Mouse (Mus musculus): ENCODE measurements around the gene Ccl1. TPM values are rescaled to one million over a fixed set of nuclear protein-coding genes. Genes with fewer than 3 reads are reported as not detected.

Gene Ccl1
- polyA plus RNA-seq, 1 experiment from 2014 or later = 0.71 TPM

DNA sequence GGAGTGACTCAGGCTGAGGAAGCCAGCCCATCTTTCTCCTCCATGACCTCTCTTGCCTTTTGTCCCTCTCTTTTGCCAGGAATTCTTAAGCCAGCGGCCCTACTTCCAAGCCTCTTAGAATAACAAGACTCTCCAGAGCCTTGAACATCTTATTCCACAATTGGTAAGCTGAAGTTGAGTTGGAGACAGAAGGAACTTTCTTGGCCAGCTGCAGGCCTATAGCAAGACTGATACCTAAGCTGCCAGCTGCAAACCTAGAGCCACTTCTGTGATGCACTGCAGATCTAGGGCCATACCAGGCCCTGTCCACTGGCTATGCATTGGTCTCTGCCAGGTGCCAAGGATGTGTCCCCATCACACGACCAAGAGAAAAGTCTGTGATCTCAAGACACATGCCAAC lies 132.0 kb downstream of the Ccl1 start:
- no peak overlapping the region for H3K27ac ChIP-seq (replicated peaks)
- WGBS = 87% methylated on average over 2 of the region's 2 CpGs
- H3K27me3 ChIP-seq = 0 out of 2 replicates have a peak, but pooled peaks cover 2% of the 10 kb centered on the region
- H3K4me1 ChIP-seq (replicated peaks) = no peaks in the 10 kb centered on the region; the same call in 1 of the 2 replicates
- H3K9ac ChIP-seq = no peak overlapping the region
- no peak for ATAC-seq (ENCODE audit: low read depth)
- no peak overlapping the region for H3K4me2 ChIP-seq
- no peaks in the 10 kb centered on the region for H3K9me3 ChIP-seq
- no peaks in the 10 kb centered on the region for H3K36me3 ChIP-seq
- H3K4me3 ChIP-seq = no peak overlapping the region

DNA sequence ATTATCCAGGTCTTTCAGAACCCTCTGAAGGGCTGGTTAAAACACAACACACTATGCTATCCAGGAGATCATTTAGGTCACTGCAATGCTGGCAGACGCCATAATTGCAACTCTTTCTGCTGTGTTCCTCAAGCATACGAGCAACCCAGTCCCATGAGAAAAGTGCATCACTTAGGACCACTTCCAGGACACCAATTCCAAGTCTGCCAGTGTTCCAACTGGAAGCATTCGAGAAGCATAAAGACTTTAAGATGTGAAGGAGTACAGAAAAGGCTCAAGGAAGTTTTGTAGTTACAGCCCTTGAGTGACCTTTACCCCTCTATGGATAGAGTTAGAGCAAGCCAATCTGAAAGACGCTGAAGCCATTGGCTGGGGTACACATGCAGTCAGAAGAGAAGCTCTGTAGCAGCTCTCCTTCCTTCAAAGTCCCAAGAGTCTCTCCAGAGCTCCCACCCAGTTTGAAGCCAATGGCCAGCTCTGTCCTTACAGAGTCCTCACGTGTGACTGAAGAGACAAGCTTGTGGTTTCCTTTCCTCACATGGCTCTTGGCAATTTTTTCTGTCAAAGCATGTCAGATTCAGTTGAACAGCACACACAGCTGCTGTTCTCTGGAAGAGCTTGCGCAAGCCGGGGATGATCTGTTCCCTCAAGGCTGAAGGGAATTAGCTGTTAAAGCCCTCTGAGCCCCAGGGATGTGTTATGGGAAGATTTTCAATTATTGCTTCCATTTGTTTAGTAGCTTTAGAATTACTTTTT lies 134.0 kb downstream of the Ccl1 start:
- 75% methylated on average over 7 of the region's 7 CpGs for WGBS
- Histone ChIP-seq H3K27ac (replicated peaks) (no peak overlapping the region), H3K4me1 (replicated peaks) (no peaks in the 10 kb centered on the region; the same call in 1 of the 2 replicates), H3K36me3 (no peaks in the 10 kb centered on the region), H3K9ac (no peak overlapping the region), H3K4me2 (no peak overlapping the region), H3K27me3 (no peaks in the 10 kb centered on the region), H3K4me3 (no peak overlapping the region), H3K9me3 (no peaks in the 10 kb centered on the region)
- no peak for ATAC-seq (ENCODE audit: low read depth)

DNA sequence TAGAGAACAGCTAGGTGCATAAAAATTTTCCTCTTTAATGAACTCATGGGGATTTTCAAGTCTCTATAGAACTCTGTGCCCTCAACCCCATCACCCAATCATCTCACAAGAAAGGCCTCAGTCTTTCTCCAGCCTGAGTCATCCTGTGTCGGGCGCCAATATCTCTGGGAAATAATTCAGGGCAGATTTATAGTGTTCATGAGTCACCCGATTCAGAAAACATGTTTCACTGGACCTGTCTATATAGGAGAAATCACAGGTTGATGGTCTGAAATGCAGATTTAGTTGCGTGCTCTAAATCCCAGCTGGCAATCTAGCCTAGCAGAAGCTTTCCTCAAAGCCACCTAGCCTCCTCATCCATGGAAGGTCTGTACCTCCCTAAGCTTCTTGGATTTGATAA lies 136.0 kb downstream of the Ccl1 start:
- no peaks in the 10 kb centered on the region for H3K36me3 ChIP-seq
- ATAC-seq (ENCODE audit: low read depth) = no peak
- WGBS = 96% methylated on average over 4 of the region's 4 CpGs

DNA sequence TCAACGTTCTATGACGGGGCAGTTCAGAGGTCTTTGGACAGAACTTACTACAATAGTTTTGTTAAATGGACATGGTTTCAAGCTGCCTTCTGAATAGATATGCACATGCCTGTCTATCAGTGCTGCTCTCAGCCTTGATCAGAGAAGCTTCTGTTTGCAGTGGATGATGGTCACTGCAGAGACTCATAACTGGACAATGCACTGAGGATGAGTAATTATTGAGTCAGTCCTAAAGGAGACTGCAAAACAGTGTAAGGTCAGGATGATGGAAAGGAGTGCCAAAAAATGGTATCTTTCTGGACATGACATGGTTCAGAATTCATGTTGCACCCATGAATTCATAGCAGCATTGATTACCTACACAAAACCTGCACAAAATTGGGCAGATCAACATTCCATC lies 137.2 kb downstream of the Ccl1 start:
- WGBS = 97% methylated on average over 2 of the region's 2 CpGs
- no peaks in the 10 kb centered on the region for H3K27me3 ChIP-seq
- no peak for ATAC-seq (ENCODE audit: low read depth)
- no peak overlapping the region for H3K27ac ChIP-seq (replicated peaks)
- H3K36me3 ChIP-seq = no peaks in the 10 kb centered on the region
- no peak overlapping the region for H3K4me2 ChIP-seq
- no peaks in the 10 kb centered on the region; the same call in 1 of the 2 replicates for H3K4me1 ChIP-seq (replicated peaks)
- H3K9ac ChIP-seq = no peak overlapping the region
- no peaks in the 10 kb centered on the region for H3K9me3 ChIP-seq
- no peak overlapping the region for H3K4me3 ChIP-seq

More for the DNA sequence above, 136.0 kb downstream of the Ccl1 start:
- no peak overlapping the region for H3K4me3 ChIP-seq
- H3K4me2 ChIP-seq = no peak overlapping the region
- H3K9me3 ChIP-seq = no peaks in the 10 kb centered on the region
- H3K9ac ChIP-seq = no peak overlapping the region
- H3K27ac ChIP-seq (replicated peaks) = no peak overlapping the region
- no peaks in the 10 kb centered on the region; the same call in 1 of the 2 replicates for H3K4me1 ChIP-seq (replicated peaks)
- no peaks in the 10 kb centered on the region for H3K27me3 ChIP-seq

DNA sequence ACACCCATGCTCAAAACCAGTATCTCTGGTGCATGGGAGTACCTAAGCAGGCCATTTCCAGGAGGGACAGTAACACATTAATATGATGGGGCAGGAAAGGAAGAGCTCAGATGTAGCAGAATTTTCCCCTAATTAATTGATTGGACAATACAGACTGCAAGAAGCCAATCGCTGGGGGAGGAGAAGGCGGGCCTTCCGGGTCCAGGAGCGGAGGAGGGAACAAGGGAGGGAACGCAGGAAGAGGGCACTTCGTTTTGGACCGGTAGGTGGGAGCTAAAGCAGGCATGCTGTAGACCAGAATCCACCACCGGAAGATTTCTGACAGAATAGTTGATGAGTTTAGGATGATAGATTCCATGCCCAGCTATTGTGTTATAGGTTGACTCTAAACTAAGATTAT lies 142.2 kb downstream of the Ccl1 start:
- Histone ChIP-seq H3K27ac (replicated peaks) (no peak overlapping the region), H3K4me1 (replicated peaks) (no peaks in the 10 kb centered on the region), H3K9ac (no peak overlapping the region), H3K36me3 (no peaks in the 10 kb centered on the region), H3K27me3 (no peaks in the 10 kb centered on the region), H3K9me3 (no peaks in the 10 kb centered on the region), H3K4me3 (no peak overlapping the region), H3K4me2 (no peak overlapping the region)
- no peak for ATAC-seq (ENCODE audit: low read depth)
- 74% methylated on average over 8 of the region's 8 CpGs for WGBS

DNA sequence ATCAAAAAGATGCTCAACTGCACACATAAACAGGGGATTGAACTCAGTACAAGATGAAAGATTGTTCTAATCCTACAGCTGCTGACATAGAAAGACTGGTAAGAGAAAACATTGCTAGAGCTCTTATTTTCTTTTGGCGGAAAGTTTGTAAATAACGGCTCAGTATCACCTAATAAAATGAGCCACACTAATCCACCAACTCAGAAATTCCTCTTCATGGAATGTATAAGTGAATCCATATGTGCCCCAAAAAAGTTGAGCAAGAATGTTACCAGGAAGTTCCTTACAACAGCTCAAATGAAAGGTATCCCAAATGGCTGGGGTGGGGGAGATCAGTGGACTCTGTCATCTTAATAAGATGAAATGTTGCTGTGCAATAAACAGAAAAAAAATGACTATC lies 146.4 kb downstream of the Ccl1 start:
- H3K36me3 ChIP-seq = no peaks in the 10 kb centered on the region
- no peaks in the 10 kb centered on the region for H3K27me3 ChIP-seq
- no peak overlapping the region for H3K4me2 ChIP-seq
- no peak overlapping the region for H3K4me3 ChIP-seq
- H3K27ac ChIP-seq (replicated peaks) = no peak overlapping the region
- no peaks in the 10 kb centered on the region for H3K4me1 ChIP-seq (replicated peaks)
- H3K9me3 ChIP-seq = no peaks in the 10 kb centered on the region
- H3K9ac ChIP-seq = no peak overlapping the region
- ATAC-seq (ENCODE audit: low read depth) = no peak
- WGBS = 94% methylated on average over 2 of the region's 2 CpGs

DNA sequence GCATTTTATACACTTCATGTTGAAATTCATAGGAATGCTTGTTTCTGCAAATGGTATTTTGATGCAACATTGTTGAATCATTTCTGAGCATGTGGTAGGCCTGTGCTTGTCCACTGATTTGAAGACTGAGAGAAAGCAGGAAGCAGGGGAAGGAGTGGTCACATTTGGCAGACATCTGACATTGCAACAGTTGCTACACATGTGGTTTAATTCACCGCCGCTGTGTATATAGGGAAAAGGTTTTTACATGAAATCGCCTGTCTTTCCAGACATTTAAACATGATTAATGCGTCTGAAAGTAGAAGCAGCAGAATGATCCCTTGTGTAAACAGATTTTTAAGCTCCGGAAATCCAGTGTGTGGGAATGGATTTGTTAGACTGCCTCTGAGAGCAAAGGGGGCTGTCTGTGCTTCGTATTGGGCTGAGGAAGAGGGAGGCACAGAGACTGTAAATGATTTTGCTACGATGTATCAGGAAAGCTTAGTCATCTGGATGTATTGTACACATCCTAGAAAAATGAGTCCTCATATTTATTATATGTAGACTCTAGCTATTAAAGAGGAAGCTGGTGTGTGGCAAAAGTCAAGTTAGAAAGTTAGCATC lies 165.9 kb downstream of the Ccl1 start:
- Histone ChIP-seq H3K27me3 (no peaks in the 10 kb centered on the region), H3K4me3 (no peak overlapping the region), H3K36me3 (no peaks in the 10 kb centered on the region), H3K9me3 (no peaks in the 10 kb centered on the region), H3K27ac (replicated peaks) (0 out of 2 replicates have a peak overlapping the region, but pooled peaks have one; percentile 46), H3K4me1 (replicated peaks) (peaks cover 10% of the 10 kb centered on the region), H3K9ac (no peak overlapping the region), H3K4me2 (no peak overlapping the region)
- 58% methylated on average over 7 of the region's 7 CpGs for WGBS
- ATAC-seq (ENCODE audit: low read depth) = no peak

DNA sequence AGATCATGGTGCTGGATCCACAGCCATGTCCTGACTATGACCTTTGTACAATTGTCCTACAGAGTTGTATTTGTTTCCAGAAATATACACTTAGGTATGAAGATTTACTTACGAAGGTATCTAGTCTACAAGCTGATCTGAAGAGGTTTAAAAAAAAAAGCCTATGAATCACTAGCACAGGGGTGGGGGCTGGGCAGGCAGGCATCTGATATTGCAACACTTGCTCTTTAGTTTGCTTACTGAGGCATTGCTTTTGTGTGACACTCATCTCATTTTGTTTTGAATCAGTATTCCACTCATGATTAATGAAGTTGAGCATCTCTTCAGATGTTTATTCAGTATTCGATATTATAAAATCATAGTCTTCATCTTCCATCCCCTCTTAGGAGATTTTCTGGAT lies 169.3 kb downstream of the Ccl1 start:
- Histone ChIP-seq H3K4me2 (no peak overlapping the region), H3K9me3 (no peaks in the 10 kb centered on the region), H3K9ac (no peak overlapping the region), H3K4me1 (replicated peaks) (peaks cover 10% of the 10 kb centered on the region), H3K27ac (replicated peaks) (no peak overlapping the region), H3K27me3 (no peaks in the 10 kb centered on the region), H3K36me3 (no peaks in the 10 kb centered on the region), H3K4me3 (no peak overlapping the region)
- no peak for ATAC-seq (ENCODE audit: low read depth)
- 88% methylated on average over 2 of the region's 2 CpGs for WGBS

DNA sequence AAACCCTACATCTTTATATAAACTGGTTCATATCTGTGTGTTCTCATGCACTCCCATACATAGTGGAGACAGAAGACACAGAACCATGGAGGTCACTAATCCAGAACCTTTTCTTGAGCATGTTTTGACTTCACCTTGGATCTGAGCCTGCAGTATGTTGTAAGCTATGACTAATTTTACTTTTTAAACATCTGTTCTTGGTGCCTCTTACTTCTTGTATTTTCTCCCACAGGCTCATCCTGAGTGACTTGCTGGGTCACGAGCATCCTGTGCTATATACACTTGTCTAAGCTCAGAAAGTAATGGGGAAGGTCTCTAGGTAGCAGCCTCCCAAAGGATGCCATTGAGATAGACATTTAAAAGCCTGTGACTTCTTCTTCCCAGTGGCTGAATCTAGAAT lies 172.5 kb downstream of the Ccl1 start:
- Histone ChIP-seq H3K9ac (no peak overlapping the region), H3K4me2 (no peak overlapping the region), H3K4me1 (replicated peaks) (no peaks in the 10 kb centered on the region), H3K4me3 (no peak overlapping the region), H3K9me3 (no peaks in the 10 kb centered on the region), H3K27ac (replicated peaks) (no peak overlapping the region), H3K27me3 (no peaks in the 10 kb centered on the region), H3K36me3 (no peaks in the 10 kb centered on the region)
- WGBS = 86% methylated on average over 1 of the region's 1 CpGs
- ATAC-seq (ENCODE audit: low read depth) = no peak

Other genes with a start within 250 kb of the Ccl1 start
- 1.1 and 1.4 TPM in 2 replicates for gene Ccl11, start 247.9 kb downstream of the Ccl1 start, polyA plus RNA-seq (2015; fragmentation: Nextera tagmentation; extraction: Ambion mirVana)
- gene Ccl12, start 203.8 kb downstream of the Ccl1 start, polyA plus RNA-seq (2015; fragmentation: Nextera tagmentation; extraction: Ambion mirVana) = 1.3 and 3.6 TPM in 2 replicates
- gene Ccl8, start 190.5 kb downstream of the Ccl1 start, polyA plus RNA-seq (2015; fragmentation: Nextera tagmentation; extraction: Ambion mirVana) = not detected in 2 replicates
- 4.5 and 5.1 TPM in 2 replicates for gene Tmem132e, start 83.2 kb upstream of the Ccl1 start, polyA plus RNA-seq (2015; fragmentation: Nextera tagmentation; extraction: Ambion mirVana)

Measured in neural tube, embryonic 13.5 days (tissue).